Mouse (Mus musculus): ENCODE results near the gene Zfand2a.
A peak's percentile ranks its signal among the peaks of the same experiment; 100 is the strongest.

Zfand2a gene

GRCm38 (mm10) chr5:139484185-139484814 lies at the start of gene Zfand2a:
Gene Zfand2a, minus strand, starts transcription at chr5:139484549.
- DNase-seq (ENCODE audit: low spot score) = peak; percentile 99

DNA sequence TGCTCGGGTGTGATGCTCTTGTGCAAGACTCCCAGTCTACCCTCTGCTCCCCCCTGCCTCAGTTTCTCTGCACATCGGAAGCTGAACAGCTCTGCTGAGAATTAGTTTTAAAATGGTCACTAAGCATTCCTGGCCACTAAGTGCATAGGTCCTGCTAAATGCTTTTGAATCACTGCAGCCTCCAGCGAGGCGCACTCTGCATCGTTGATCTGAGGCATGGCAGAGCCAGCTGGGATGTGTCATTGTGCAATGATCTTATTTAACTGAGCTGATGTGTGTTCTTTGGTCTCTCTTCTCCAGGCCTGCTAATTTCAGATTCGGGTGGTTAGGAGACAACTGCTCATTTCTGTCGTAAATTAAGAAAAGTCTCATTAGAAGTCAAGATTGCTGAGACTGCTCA lies 44.5 kb upstream of the Zfand2a start:
- DNase-seq (ENCODE audit: low spot score) = no peak

DNA sequence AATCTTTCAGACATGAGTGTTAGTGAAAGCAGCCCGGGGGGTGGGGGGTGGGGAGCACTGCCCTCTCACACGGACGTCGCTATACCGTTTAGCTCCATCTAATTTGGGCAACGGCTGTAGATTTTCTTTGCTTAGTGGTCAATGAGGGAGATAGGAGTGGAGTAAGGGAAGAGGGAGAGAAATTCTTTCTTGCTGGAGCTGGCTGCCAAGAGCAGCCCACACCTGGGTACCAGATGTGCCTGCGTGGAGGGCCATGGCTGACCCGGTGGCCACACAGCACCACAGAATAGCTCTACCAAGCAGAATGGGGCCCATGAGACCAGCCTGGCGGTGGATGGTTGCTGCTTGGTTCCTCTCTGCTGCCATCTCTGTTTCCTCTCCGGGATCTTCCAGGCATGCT lies 37.6 kb upstream of the Zfand2a start:
- no peak for DNase-seq (ENCODE audit: low spot score)

- no peak for DNase-seq (ENCODE audit: low spot score)
These were observed 35.9 kb upstream of the Zfand2a start for GRCm38 (mm10) chr5:139520069-139520834.

DNA sequence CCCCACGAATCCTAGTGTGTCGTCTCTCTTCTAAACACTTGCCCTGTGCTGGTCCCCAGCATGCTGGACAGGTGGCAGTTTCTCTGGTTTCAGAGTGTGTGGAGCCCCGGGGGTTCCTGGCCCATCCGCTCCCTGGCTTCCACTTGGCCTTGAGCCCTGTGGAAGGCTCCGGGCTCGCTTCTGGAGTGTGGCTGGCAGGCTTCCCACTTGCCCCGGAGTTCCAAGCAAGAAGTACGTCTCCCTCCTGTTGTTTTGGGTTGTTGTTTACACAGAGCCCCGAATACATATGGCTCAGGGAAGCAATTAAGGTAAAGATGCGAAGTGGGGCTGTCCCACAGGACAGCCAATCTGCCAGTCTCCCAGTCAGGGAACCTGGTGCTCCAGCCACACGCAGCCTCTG lies 31.9 kb upstream of the Zfand2a start:
- no peak for DNase-seq (ENCODE audit: low spot score)

DNA sequence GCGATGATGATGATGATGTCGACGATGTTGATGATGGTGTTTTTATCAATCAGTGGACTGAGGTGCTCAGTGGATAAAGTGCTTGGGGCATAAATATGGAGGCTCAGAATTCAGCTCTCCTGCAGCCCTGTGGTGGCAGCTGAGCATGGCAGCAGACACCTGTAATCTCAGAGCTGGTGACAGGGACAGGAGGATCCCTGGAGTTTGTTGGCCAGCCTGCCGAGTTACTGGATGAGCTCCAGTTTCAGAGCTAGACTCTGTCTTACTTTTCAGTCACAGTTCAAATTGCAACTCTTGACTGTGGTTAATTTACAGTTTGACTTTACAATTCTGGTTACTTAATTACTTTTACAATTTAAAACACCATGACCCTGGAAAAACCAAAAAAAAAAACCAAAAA lies 27.9 kb upstream of the Zfand2a start:
- no peak for DNase-seq (ENCODE audit: low spot score)

DNA sequence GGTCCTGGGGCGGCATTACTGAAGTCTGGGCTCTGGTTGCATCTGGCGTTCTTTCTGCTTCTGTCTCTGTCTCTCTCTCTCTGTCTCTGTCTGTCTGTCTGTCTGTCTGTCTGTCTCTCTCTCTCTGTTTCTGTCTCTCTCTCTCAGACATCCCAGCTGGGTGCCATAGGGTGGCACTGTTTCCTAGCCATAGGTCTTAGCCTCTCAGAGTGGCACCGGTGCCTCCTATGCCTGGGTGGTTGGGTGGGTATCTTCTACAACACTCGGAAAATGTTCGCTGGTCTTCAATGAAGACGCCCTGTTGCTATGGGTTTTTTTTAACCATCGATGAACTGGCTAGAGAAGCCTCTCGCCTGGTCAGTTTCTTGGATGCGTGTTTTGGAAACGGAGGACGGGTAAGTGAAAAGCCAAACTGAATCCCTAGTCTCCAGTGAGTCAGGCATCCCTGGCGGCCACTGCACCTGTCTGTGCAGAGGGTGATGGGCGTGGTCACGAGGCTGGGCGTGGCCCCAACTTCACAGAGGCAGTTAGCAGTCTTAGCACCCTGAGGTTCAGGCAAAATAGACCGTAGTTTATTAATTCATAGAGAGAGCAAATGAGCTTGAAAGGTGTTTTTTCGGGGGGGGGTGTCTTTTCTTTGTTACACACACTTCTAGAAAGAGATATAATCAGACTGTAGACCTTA lies 26.5 kb upstream of the Zfand2a start:
- no peak for DNase-seq (ENCODE audit: low spot score)

- DNase-seq (ENCODE audit: low spot score) = no peak
These were observed 21.9 kb upstream of the Zfand2a start for GRCm38 (mm10) chr5:139506207-139506606.

DNA sequence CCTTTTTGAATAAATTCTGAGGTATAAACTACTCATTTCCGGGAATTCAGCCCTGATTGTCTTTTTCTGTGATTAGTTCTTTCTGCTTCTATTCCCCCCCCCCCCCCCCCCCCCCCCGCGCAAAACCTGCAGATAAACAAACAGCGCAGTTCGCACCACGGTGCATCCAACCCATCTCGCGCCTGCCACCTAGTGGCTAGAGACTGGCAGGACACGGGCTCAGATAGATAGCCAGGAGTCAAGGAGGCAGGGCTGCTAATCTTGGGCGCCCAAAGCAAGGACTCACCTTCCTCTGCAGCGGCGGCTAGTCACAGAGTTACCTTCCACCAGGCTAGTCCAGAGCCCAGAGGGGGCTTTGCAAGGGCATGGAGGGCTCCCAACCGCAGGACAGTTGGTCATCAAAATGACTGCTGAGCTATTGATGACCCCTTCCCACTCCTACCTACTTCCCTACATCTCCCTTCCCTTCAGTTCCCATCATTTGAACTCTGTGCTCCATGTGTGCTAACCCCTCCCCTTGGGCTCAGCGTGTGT lies 20.8 kb upstream of the Zfand2a start:
- DNase-seq (ENCODE audit: low spot score) = peak; percentile 58

GRCm38 (mm10) chr5:139502281-139502680 lies 17.9 kb upstream of the Zfand2a start:
- DNase-seq (ENCODE audit: low spot score) = no peak

DNA sequence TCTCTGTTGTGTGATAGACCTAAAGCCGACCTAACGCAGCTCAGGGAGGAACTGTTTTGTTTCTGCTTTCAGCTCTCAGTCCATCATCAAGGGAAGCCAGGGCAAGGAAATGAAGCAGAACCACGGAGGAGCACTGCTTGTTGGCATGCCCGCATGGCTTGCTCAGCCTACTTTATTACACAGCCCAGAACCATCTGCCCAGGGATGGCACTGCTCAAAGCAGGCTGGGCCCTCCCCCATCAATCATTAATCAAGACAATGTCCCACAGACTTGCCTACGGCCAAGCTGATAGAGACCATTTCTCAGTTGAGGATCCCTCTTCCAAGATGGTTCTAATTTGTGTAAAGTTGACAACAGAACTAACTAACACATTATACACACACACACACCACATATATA lies 14.4 kb upstream of the Zfand2a start:
- no peak for DNase-seq (ENCODE audit: low spot score)

- no peak for DNase-seq (ENCODE audit: low spot score)
These were observed 12.6 kb upstream of the Zfand2a start for GRCm38 (mm10) chr5:139496939-139497338.

DNA sequence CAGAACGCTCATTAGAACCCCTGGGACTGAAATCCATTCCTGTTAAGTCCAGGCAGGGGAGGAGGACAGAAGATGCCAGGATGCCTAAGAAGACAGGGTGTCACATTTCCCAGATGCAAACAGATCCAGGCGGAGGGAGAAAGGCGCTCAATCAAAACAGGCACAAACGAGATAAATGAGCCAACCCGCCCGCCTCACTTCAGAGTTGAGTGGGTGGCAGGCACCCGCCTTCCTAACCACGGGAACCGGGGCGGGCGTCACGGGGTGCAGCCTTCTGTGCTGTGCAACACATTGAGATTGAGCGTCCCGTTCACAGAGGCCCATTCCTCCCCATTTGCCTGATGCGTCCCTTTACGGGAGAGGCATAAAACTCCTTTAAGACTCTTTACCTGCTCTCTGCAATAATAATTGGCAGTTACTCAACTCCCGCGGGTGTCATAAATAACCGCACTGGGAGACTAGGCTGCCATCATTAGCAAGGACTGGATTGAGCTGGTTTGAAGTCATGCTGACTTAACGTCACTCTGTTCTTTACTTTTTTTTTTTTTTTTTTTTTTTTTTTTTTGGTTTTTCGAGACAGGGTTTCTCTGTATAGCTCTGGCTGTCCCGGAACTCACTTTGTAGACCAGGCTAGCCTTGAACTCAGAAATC lies 10.8 kb upstream of the Zfand2a start:
- DNase-seq (ENCODE audit: low spot score) = no peak

GRCm38 (mm10) chr5:139493690-139494089 lies 9.3 kb upstream of the Zfand2a start:
- DNase-seq (ENCODE audit: low spot score) = no peak

GRCm38 (mm10) chr5:139491348-139491747 lies 7.0 kb upstream of the Zfand2a start:
- no peak for DNase-seq (ENCODE audit: low spot score)

GRCm38 (mm10) chr5:139490131-139490530 lies 5.8 kb upstream of the Zfand2a start:
- DNase-seq (ENCODE audit: low spot score) = no peak

DNA sequence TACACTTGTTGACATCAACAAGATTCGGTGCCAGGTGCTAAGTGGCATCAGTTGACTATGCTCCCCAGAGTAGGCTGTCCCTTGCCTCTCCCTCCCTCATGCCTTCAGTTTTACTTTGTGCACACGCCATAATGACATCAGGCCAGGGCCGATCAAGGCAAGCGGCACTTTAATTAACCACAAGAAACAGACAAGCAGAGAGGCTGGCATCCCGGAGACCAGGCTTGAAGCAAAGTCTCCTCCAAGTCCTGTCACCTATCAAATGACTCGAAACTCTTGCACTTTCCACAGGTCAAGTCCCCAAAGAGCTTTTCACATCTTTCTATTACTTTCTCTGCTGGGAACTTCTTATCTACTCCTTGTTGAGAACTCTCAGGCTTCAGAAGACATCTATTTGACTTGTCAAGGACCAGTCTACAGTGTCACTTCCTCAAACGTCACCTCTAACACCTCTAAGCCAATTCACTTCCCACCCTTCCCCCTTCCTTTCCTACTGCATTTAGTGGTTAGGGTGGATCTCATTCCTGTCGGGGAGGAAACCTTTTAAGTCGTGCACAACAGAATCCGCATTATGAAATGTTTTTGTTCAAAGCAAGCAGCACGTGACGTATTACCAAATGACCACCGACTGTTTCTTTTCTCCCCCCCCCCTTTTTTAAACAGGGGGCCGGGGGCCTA lies 1.0 kb downstream of the Zfand2a start:
- DNase-seq (ENCODE audit: low spot score) = no peak

DNA sequence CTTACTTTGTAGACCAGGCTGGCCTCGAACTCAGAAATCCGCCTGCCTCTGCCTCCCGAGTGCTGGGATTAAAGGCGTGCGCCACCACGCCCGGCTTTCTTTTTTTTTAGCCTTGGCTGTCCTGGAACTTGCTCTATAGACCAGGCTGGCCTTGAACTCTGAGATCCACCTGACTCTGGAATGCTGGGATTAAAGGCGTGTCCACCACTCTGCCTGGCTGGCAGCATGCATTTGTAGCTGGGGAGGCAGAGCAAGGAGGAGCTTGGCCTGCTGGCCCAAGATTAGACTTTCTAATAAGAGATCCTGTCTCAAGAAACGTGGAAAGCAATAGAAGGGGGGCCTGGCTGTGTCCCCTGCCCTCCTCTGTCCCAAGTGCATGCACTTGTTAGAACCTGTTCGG lies 3.9 kb downstream of the Zfand2a start:
- no peak for DNase-seq (ENCODE audit: low spot score)

DNA sequence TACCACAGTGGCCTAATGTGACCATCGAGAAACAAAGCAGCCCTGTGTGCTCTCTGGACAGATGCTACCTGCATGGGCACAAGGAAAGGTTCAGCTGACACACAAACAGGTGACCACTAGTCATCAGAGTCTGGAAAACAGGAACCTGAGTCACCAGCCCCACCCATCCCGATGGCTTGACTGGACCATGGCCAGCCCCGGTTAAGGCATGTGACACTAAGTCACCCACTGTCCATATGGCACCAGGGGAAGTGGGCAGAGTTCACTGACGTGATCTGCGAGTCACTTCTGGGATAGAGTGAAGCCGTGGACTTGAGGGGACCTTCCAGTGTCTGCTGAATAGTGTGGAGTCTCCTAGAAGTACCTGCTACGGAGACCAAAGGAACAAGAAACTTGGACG lies 5.3 kb downstream of the Zfand2a start:
- DNase-seq (ENCODE audit: low spot score) = no peak

DNA sequence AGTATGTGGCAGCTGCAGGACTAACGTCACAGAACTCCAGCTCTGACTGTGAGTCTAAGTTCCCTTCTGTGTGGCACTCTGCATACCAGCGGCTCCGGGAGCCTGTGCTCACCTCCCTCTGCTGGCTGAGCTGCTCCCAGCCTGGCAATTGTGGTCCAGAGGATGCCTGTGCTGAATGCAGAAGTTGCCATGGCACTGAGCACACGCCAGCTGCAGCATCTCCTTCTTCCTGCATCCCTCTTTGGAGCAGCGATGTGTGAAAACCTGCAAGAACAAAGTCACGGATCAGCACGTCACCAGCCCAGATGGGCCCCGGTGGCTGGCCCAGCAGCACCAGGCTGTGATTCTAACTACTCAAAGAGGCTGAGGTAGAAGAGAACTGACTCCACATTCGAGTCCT lies 9.6 kb downstream of the Zfand2a start:
- DNase-seq (ENCODE audit: low spot score) = no peak

GRCm38 (mm10) chr5:139467998-139468397 lies 16.4 kb downstream of the Zfand2a start:
- DNase-seq (ENCODE audit: low spot score) = no peak

DNA sequence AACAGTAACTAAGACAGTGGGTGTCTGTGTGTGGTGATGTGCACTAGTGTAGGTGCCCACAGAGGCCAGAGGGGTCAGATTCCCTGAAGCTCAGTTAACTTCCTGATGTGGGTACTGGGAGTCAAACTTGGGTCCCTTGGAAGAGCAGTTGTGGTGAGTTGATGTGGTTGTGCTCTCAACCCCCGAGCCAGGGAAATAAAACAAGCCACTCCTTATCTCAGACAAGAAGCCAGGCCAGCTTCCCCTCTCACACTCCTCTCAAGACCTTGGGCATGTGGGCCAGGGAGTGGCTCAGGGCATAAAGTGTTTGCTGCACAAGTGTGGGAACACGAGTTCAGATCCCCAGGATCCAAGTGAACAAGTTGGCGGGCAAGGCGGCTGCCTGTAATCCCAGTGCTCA lies 17.5 kb downstream of the Zfand2a start:
- no peak for DNase-seq (ENCODE audit: low spot score)

Measured in spleen, adult 12 weeks (tissue).